ENCODE assay signal across 8 mouse cellular contexts in genomic region chr6:113377496-113378385, GRCm38 (mm10). TPM values are rescaled to one million over a fixed set of nuclear protein-coding genes. Genes with fewer than 3 reads are reported as not detected.
DNase-seq lines count a peak whose midpoint lies in the region; ATAC-seq and TF ChIP-seq lines count a peak whose summit lies in the region.

Gene Tada3 (minus strand): TSS chr6:113377883.
Gene Arpc4 (plus strand): TSS chr6:113378115.

- no peaks in the 10 kb centered on the region for H3K27me3 ChIP-seq in ES-Bruce4 (ENCODE audit: control insufficient read depth, insufficient read depth, low read length, poor library complexity, severe bottlenecking)
- no peaks in the 10 kb centered on the region for H3K27me3 ChIP-seq in forebrain, embryonic 13.5 days
- H3K27me3 ChIP-seq in liver, postnatal 0 days (ENCODE audit: insufficient read depth, low read length): no peaks in the 10 kb centered on the region
- H3K27me3 ChIP-seq in neural tube, embryonic 14.5 days (ENCODE audit: control insufficient read depth, insufficient read depth, low read length): no peaks in the 10 kb centered on the region

- H3K9me3 ChIP-seq in ES-Bruce4 (replicated peaks; ENCODE audit: control insufficient read depth, insufficient read depth, low read length, poor library complexity, severe bottlenecking): no peaks in the 10 kb centered on the region
- no peaks in the 10 kb centered on the region for H3K9me3 ChIP-seq in forebrain, embryonic 13.5 days (replicated peaks)
- no peaks in the 10 kb centered on the region for H3K9me3 ChIP-seq in liver, postnatal 0 days (ENCODE audit: low read length)
- no peaks in the 10 kb centered on the region for H3K9me3 ChIP-seq in neural tube, embryonic 14.5 days (ENCODE audit: control insufficient read depth, low read length)

- peak within 1 kb of the TSS; percentile 78 for H3K9ac ChIP-seq in ES-Bruce4 (ENCODE audit: low read depth, poor library complexity, severe bottlenecking)
- H3K9ac ChIP-seq in forebrain, embryonic 13.5 days: peak within 1 kb of the TSS; percentile 98
- H3K9ac ChIP-seq in liver, postnatal 0 days (replicated peaks): peak within 1 kb of the TSS; percentile 89
- peak within 1 kb of the TSS; percentile 93 for H3K9ac ChIP-seq in neural tube, embryonic 14.5 days (replicated peaks; ENCODE audit: low read depth, low read length)

- TF ChIP-seq CTCF in ES-Bruce4 (IDR thresholded peaks at IDR 0.05; ENCODE audit: low read depth, low read length): no peak
- TF ChIP-seq CTCF in liver, postnatal 0 days (IDR thresholded peaks at IDR 0.05; ENCODE audit: low read depth): no peak

- DNase-seq in heart, postnatal 10 days: peak; percentile 94 to 95
- peak; percentile 71 for DNase-seq in large intestine, adult 2 months (ENCODE audit: low read depth, low spot score)
- DNase-seq in liver, postnatal 0 days: peak; percentile 94
- peak; percentile 93 for DNase-seq in testis, postnatal 10 days (ENCODE audit: low spot score)

- intact Hi-C loops in heart, postnatal 10 days (cut with DNase I): loop anchor here (2.0 kb wide), 2 partner anchors 43 to 71 kb away; partner anchors contain the start of gene Brpf1

- peak within 1 kb of the TSS; percentile 76 for H3K27ac ChIP-seq in ES-Bruce4 (ENCODE audit: insufficient read depth, low read length)
- peak within 1 kb of the TSS; percentile 93 for H3K27ac ChIP-seq in forebrain, embryonic 13.5 days
- peak within 1 kb of the TSS; percentile 97 for H3K27ac ChIP-seq in liver, postnatal 0 days (ENCODE audit: low read depth)
- H3K27ac ChIP-seq in neural tube, embryonic 14.5 days (ENCODE audit: low read depth, low read length): peak within 1 kb of the TSS; percentile 91

- H3K4me2 ChIP-seq in forebrain, embryonic 13.5 days: peak within 1 kb of the TSS; percentile 99
- peak within 1 kb of the TSS; percentile 91 for H3K4me2 ChIP-seq in liver, postnatal 0 days (ENCODE audit: low read depth, low read length)
- H3K4me2 ChIP-seq in neural tube, embryonic 14.5 days (ENCODE audit: low read depth, low read length): peak within 1 kb of the TSS; percentile 98

- peak within 1 kb of the TSS; percentile 97 for H3K4me3 ChIP-seq in ES-Bruce4 (ENCODE audit: low read depth, low read length)
- peak within 1 kb of the TSS; percentile 99 for H3K4me3 ChIP-seq in forebrain, embryonic 13.5 days
- H3K4me3 ChIP-seq in liver, postnatal 0 days (ENCODE audit: low read depth, low read length): peak within 1 kb of the TSS; percentile 92
- peak within 1 kb of the TSS; percentile 96 for H3K4me3 ChIP-seq in neural tube, embryonic 14.5 days (ENCODE audit: low read depth, low read length)

- 0 out of 2 replicates have a peak, but pooled peaks have one; percentile 16 for TF ChIP-seq EP300 in ES-Bruce4 (IDR thresholded peaks at IDR 0.05; ENCODE audit: insufficient read depth, low read depth, low read length)
- peak; percentile 81 for TF ChIP-seq EP300 in liver, postnatal 0 days (IDR thresholded peaks at IDR 0.05; ENCODE audit: low read depth)

- TF ChIP-seq POLR2A in ES-Bruce4 (IDR thresholded peaks at IDR 0.05; ENCODE audit: insufficient read depth, low read length): no peak

- under 1% methylated on average over 60 of the region's 61 CpGs for WGBS in forebrain, embryonic 13.5 days
- WGBS in large intestine, adult 2 months: 1% methylated on average over 61 of the region's 61 CpGs
- under 1% methylated on average over 61 of the region's 61 CpGs for WGBS in liver, postnatal 0 days (ENCODE audit: insufficient replicate concordance)
- under 1% methylated on average over 57 of the region's 61 CpGs for WGBS in neural tube, embryonic 14.5 days

- peak; percentile 93 for ATAC-seq in cerebellum, adult (ENCODE audit: insufficient number of reproducible peaks, low FRiP score, low TSS enrichment)
- peak; percentile 96 for ATAC-seq in forebrain, embryonic 13.5 days
- peak; percentile 96 for ATAC-seq in liver, postnatal 0 days
- ATAC-seq in neural tube, embryonic 14.5 days (ENCODE audit: low read depth): peak; percentile 95

- H3K36me3 ChIP-seq in ES-Bruce4 (ENCODE audit: control insufficient read depth, insufficient read depth, low read length, poor library complexity, severe bottlenecking): peaks cover 36% of the 10 kb centered on the region
- H3K36me3 ChIP-seq in forebrain, embryonic 13.5 days (ENCODE audit: poor library complexity, severe bottlenecking): peaks cover 56% of the 10 kb centered on the region
- H3K36me3 ChIP-seq in liver, postnatal 0 days (replicated peaks; ENCODE audit: insufficient read depth, low read length): peaks cover 46% of the 10 kb centered on the region
- H3K36me3 ChIP-seq in neural tube, embryonic 14.5 days (ENCODE audit: control insufficient read depth, insufficient read depth, low read length): peaks cover 44% of the 10 kb centered on the region

- peaks cover 2% of the 10 kb centered on the region for H3K4me1 ChIP-seq in ES-Bruce4 (ENCODE audit: control insufficient read depth, insufficient read depth, low read length)
- peaks cover 24% of the 10 kb centered on the region for H3K4me1 ChIP-seq in forebrain, embryonic 13.5 days
- peaks cover 25% of the 10 kb centered on the region for H3K4me1 ChIP-seq in liver, postnatal 0 days (ENCODE audit: insufficient read depth)
- H3K4me1 ChIP-seq in neural tube, embryonic 14.5 days (ENCODE audit: control insufficient read depth, insufficient read depth, low read length): peaks cover 12% of the 10 kb centered on the region

RNA-seq across cellular contexts. Expression of gene Tada3, which starts in this region (rescaled TPM):
- 41.0 and 41.4 TPM in 2 replicates for polyA plus RNA-seq in ES-Bruce4 (2011; ENCODE audit: insufficient read depth, insufficient read length, low read depth, missing spikeins)
- polyA plus RNA-seq in forebrain, embryonic 13.5 days (2015; fragmentation: Nextera tagmentation; extraction: Ambion mirVana): 65.4 and 70.6 TPM in 2 replicates
- 10 to 100 TPM; 22.0 to 23.5 TPM for total RNA-seq in heart, postnatal 10 days (2021)
- 19.8 and 21.2 TPM in 2 replicates for polyA plus RNA-seq in large intestine, adult 2 months (2012; rRNA removed)
- 11.1 and 11.9 TPM in 2 replicates for polyA plus RNA-seq in liver, postnatal 0 days (2015; fragmentation: Nextera tagmentation; extraction: Ambion mirVana)
- polyA plus RNA-seq in neural tube, embryonic 14.5 days (2014; fragmentation: Nextera tagmentation; extraction: Ambion mirVana): 66.3 and 78.5 TPM in 2 replicates

RNA-seq across cellular contexts. Expression of gene Arpc4, which starts in this region (rescaled TPM):
- polyA plus RNA-seq in ES-Bruce4 (2011; ENCODE audit: insufficient read depth, insufficient read length, low read depth, missing spikeins): 120 and 130 TPM in 2 replicates
- 368 and 377 TPM in 2 replicates for polyA plus RNA-seq in forebrain, embryonic 13.5 days (2015; fragmentation: Nextera tagmentation; extraction: Ambion mirVana)
- total RNA-seq in heart, postnatal 10 days (2021): 100 to 1,000 TPM; 124 to 138 TPM
- 131 and 134 TPM in 2 replicates for polyA plus RNA-seq in large intestine, adult 2 months (2012; rRNA removed)
- 188 and 198 TPM in 2 replicates for polyA plus RNA-seq in liver, postnatal 0 days (2015; fragmentation: Nextera tagmentation; extraction: Ambion mirVana)
- 238 and 253 TPM in 2 replicates for polyA plus RNA-seq in neural tube, embryonic 14.5 days (2014; fragmentation: Nextera tagmentation; extraction: Ambion mirVana)

Comparison
In these comparisons a context has a peak if more than half of its experiments do, and no peak if none do; other contexts are left out.
1. Peak in every context shown above with its lines: DNase-seq, ATAC-seq, H3K4me3 ChIP-seq and H3K27ac ChIP-seq.